Mouse (Mus musculus) cortical plate, adult 2 months (tissue): ENCODE results near the gene Arl5a. TPM values are rescaled to one million over a fixed set of nuclear protein-coding genes. Genes with fewer than 3 reads are reported as not detected.

Source experiments
- H3K27ac ChIP-seq: fragments of 200-500 bp; 2 replicates; pipeline ENCODE4 v1.5.1; 2012; ENCODE audit warnings: low read length, control low read depth, inconsistent platforms; ENCODE audit not compliant: insufficient read depth
- H3K4me1 ChIP-seq: fragments of 200-500 bp; 2 replicates; pipeline ENCODE4 v1.6.1; 2011; ENCODE audit warnings: low read length; ENCODE audit not compliant: control insufficient read depth, insufficient read depth
- H3K4me3 ChIP-seq: fragments of 200-500 bp; 2 replicates; pipeline ENCODE4 v1.5.1; 2011; ENCODE audit warnings: mild to moderate bottlenecking, low read length, control low read depth; ENCODE audit not compliant: insufficient read depth
- CTCF ChIP-seq: fragments of 200-500 bp; IDR thresholded peaks from 2 replicates; pipeline ENCODE4 v1.5.1; 2011; ENCODE audit warnings: mild to moderate bottlenecking, control low read depth, low read length; ENCODE audit not compliant: insufficient read depth; ENCODE audit errors: extremely low read depth
- POLR2A ChIP-seq: fragments of 200-500 bp; IDR thresholded peaks from 2 replicates; pipeline ENCODE4 v1.6.1; 2011; ENCODE audit warnings: mild to moderate bottlenecking, low read length, control low read depth; ENCODE audit not compliant: insufficient read depth; ENCODE audit errors: extremely low read depth
- polyA plus RNA-seq: library from polyadenylated mRNA; depleted of rRNA; stranded (reverse); fragments of >200 nt; gene quantifications from 2 replicates; pipeline ENCODE4 v1.2.3, GENCODE M21; 2012

Arl5a gene
- polyA plus RNA-seq, 1 experiment: 41.8 TPM

- peaks cover 5% of the 10 kb centered on the region for H3K4me1 ChIP-seq
- TF ChIP-seq POLR2A (no peak), CTCF (no peak)
- H3K4me3 ChIP-seq: peak overlapping the region; percentile 93
- peak overlapping the region; percentile 95 for H3K27ac ChIP-seq
These were observed 413 bp downstream of the Arl5a start for GRCm38 (mm10) chr2:52424248-52424728.

- Histone ChIP-seq H3K4me1 (peaks cover 5% of the 10 kb centered on the region), H3K4me3 (peak overlapping the region; percentile 93), H3K27ac (no peak overlapping the region)
- no peak for TF ChIP-seq POLR2A
- TF ChIP-seq CTCF: no peak
These were observed 972 bp downstream of the Arl5a start for GRCm38 (mm10) chr2:52423611-52424247.

GRCm38 (mm10) chr2:52422871-52423610 lies 1.7 kb downstream of the Arl5a start:
- Histone ChIP-seq H3K4me1 (peaks cover 5% of the 10 kb centered on the region), H3K27ac (no peak overlapping the region), H3K4me3 (peak overlapping the region; percentile 93; the same call in 1 of the 2 replicates)
- TF ChIP-seq POLR2A (no peak), CTCF (no peak)

DNA sequence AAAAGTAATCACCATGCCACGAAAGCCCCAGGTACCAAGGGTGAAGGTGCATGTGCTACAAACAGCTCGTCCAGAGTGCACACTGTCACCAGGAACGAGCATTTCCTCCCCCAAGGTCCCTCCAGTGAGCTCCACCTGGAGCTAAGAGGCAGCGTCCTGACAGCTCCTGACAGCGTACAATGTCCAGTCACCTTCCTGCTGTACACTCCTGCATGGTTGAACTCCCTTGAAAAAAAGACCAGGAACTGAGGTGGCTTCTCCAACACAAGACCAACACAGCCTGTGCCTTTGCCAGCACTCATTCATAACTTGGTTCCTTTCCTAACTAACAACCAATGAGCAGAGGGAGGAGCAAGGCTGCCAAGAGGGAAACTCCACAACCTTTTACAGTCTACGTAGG lies 3.5 kb downstream of the Arl5a start:
- TF ChIP-seq POLR2A: no peak
- TF ChIP-seq CTCF: no peak
- Histone ChIP-seq H3K4me1 (peaks cover 5% of the 10 kb centered on the region), H3K27ac (no peak overlapping the region), H3K4me3 (no peak overlapping the region)

DNA sequence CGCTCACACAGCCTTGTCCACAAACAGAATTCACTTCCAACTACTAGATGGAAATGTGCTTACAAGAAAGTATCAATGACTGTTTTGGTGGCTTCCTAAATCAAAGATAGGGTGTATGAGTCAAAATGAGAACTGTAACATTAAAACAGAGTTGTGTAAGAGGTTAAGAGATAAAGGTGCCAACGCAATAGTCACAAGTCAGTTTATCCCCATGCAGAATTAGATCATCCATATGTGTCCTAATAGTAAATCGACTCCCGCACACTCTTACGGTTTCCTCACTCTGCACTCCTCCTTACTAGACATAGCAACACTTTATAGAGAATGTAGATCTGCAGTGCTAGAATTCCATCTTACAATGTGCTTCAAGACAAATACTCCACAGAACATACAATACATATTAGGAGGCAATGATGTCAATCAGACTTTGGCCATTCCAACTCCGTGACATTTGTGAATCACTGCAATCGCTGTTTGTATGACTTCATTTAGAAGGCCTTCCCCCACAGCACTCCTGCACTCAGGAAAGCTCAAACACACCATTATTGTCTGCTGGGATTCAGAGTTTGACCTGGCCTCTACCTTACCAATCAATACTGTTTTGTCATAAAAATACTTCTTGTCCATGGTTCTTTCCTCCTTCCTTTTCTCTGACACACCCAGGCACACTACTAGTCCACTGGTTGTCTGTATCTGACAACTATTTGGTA lies 4.5 kb downstream of the Arl5a start:
- H3K4me3 ChIP-seq: no peak overlapping the region
- H3K27ac ChIP-seq: no peak overlapping the region
- H3K4me1 ChIP-seq: peaks cover 5% of the 10 kb centered on the region
- no peak for TF ChIP-seq POLR2A
- no peak for TF ChIP-seq CTCF

GRCm38 (mm10) chr2:52419295-52419694 lies 5.4 kb downstream of the Arl5a start:
- Histone ChIP-seq H3K4me1 (peaks cover 5% of the 10 kb centered on the region), H3K27ac (no peak overlapping the region), H3K4me3 (no peak overlapping the region)
- TF ChIP-seq CTCF (no peak), POLR2A (no peak)

DNA sequence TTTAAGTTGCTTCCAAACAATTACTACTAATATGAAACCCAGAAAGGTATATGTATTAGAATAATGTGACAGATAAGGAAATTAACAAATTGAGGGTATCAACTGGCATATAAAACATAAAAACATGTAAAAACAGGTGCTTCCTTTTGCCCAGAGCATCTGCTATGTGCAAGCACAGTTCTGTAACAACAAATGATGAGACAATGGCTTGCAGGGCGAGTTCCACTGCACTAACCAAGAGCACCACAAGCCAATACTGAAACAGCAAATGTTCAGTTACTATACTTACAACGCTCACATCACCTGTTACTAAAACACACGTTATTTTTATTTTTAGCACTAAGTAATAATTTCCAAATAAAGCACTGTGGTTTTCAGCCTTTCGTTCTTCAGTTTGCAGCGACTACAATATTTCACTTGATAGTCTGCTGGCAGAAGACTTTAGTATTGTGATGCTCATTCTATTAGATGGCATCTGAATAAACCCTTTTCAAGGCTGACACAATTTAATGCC lies 12.1 kb downstream of the Arl5a start:
- Histone ChIP-seq H3K4me3 (no peak overlapping the region), H3K27ac (no peak overlapping the region), H3K4me1 (no peaks in the 10 kb centered on the region)
- TF ChIP-seq POLR2A: no peak
- no peak for TF ChIP-seq CTCF

GRCm38 (mm10) chr2:52406480-52406879 lies 18.2 kb downstream of the Arl5a start:
- TF ChIP-seq CTCF: 0 out of 2 replicates have a peak, but pooled peaks have one; percentile 1
- TF ChIP-seq POLR2A: no peak
- Histone ChIP-seq H3K27ac (no peak overlapping the region), H3K4me1 (no peaks in the 10 kb centered on the region), H3K4me3 (no peak overlapping the region)

- H3K4me3 ChIP-seq: no peak overlapping the region
- H3K4me1 ChIP-seq: no peaks in the 10 kb centered on the region
- TF ChIP-seq CTCF: no peak
- no peak for TF ChIP-seq POLR2A
- no peak overlapping the region for H3K27ac ChIP-seq
These were observed 19.5 kb downstream of the Arl5a start for GRCm38 (mm10) chr2:52405238-52405637.
